Mouse (Mus musculus) brain, embryonic 14.5 days (tissue): Measurements from ENCODE around the gene Klhl15.

Experiments used
- CTCF ChIP-seq: fragments of 200-500 bp; IDR thresholded peaks from 2 replicates; pipeline ENCODE4 v1.5.1; 2012; ENCODE audit warnings: inconsistent platforms, mild to moderate bottlenecking, moderate library complexity, borderline replicate concordance; ENCODE audit not compliant: insufficient read depth, insufficient read length; ENCODE audit errors: extremely low read depth
- POLR2A ChIP-seq: fragments of 200-500 bp; IDR thresholded peaks from 2 replicates; pipeline ENCODE4 v1.6.1; 2012; ENCODE audit warnings: mild to moderate bottlenecking, inconsistent platforms, borderline replicate concordance; ENCODE audit not compliant: poor library complexity, insufficient read depth, insufficient read length, severe bottlenecking; ENCODE audit errors: extremely low read depth

- no peak for TF ChIP-seq CTCF
- no peak for TF ChIP-seq POLR2A
Observed at GRCm38 (mm10) chrX:94212264-94212596, 22.2 kb upstream of the Klhl15 start.
